8 mouse cellular contexts compared by ENCODE assay signal in genomic region chr19:56547456-56548229, GRCm38 (mm10). TPM values are rescaled to one million over a fixed set of nuclear protein-coding genes. Genes with fewer than 3 reads are reported as not detected.
DNase-seq lines count a peak whose midpoint lies in the region; ATAC-seq and TF ChIP-seq lines count a peak whose summit lies in the region.

TSS of gene Dclre1a (minus strand) at chr19:56548222.

- H3K4me3 ChIP-seq in hindbrain, embryonic 16.5 days (ENCODE audit: low read length): peak within 1 kb of the TSS; percentile 91
- peak within 1 kb of the TSS; percentile 70 for H3K4me3 ChIP-seq in macrophage (ENCODE audit: inconsistent target)

- TF ChIP-seq CTCF in Patski (IDR thresholded peaks at IDR 0.05): no peak

- H3K27ac ChIP-seq in hindbrain, embryonic 16.5 days (ENCODE audit: low read depth, low read length): peak within 1 kb of the TSS; percentile 84
- peak within 1 kb of the TSS; percentile 83 for H3K27ac ChIP-seq in macrophage

- WGBS in hindbrain, embryonic 16.5 days: 10% methylated on average over 20 of the region's 20 CpGs
- WGBS in macrophage (ENCODE audit: missing documents): 9% methylated on average over 20 of the region's 20 CpGs

- no peaks in the 10 kb centered on the region for H3K27me3 ChIP-seq in Patski
- H3K27me3 ChIP-seq in hindbrain, embryonic 16.5 days (replicated peaks; ENCODE audit: control insufficient read depth, insufficient read depth, low read length): no peaks in the 10 kb centered on the region

- POLR2A ChIA-PET in Patski (lab: Charles Lee): interaction anchor here (0.6 to 2.2 kb wide), 5 partner anchors 14 to 339 kb away, joined by 3 to 10 read pairs (median 6); no protein-coding TSS in a partner anchor

- CTCF ChIA-PET in Patski (lab: Charles Lee): interaction anchor here (0.6 to 1.2 kb wide), 4 partner anchors 9 to 370 kb away, joined by 3 to 6 read pairs (median 3); no protein-coding TSS in a partner anchor

- in situ Hi-C loops in Patski (cut with MboI; ENCODE audit: low pct_unique_long_range_greater_than_20kb): no loop called here

- ATAC-seq in Patski: no peak
- peak; percentile 77 for ATAC-seq in hindbrain, embryonic 16.5 days

- H3K9me3 ChIP-seq in hindbrain, embryonic 16.5 days (ENCODE audit: control insufficient read depth, low read length): no peaks in the 10 kb centered on the region

- H3K79me2 ChIP-seq in macrophage (ENCODE audit: inconsistent target): peaks cover 39% of the 10 kb centered on the region

- peaks cover 10% of the 10 kb centered on the region for H3K36me3 ChIP-seq in hindbrain, embryonic 16.5 days (ENCODE audit: control insufficient read depth, insufficient read depth, low read length)
- H3K36me3 ChIP-seq in macrophage (ENCODE audit: inconsistent target): peaks cover 25% of the 10 kb centered on the region

- H3K9ac ChIP-seq in hindbrain, embryonic 16.5 days (ENCODE audit: low read depth, low read length): peak within 1 kb of the TSS; percentile 93

- H3K4me1 ChIP-seq in hindbrain, embryonic 16.5 days (ENCODE audit: control insufficient read depth, insufficient read depth, low read depth, low read length): peaks cover 16% of the 10 kb centered on the region

- DNase-seq in Patski (ENCODE audit: low read depth, low spot score): no peak
- DNase-seq in cerebellum, postnatal 14 days: peak; percentile 77 to 79
- DNase-seq in gastrocnemius, adult 18-20 months (ENCODE audit: low spot score): peak; percentile 60
- peak; percentile 45 to 56 for DNase-seq in left cerebral cortex, adult 8-10 months (ENCODE audit: low spot score in 2 of 2)
- peak; percentile 76 for DNase-seq in right cerebral cortex, postnatal 25 days
- DNase-seq in urinary bladder, postnatal 36 days (ENCODE audit: low spot score in 2 of 2): peak; percentile 52 to 57

- peak within 1 kb of the TSS; percentile 89 for H3K4me2 ChIP-seq in hindbrain, embryonic 16.5 days (ENCODE audit: low read length)

RNA-seq across cellular contexts. Expression of gene Dclre1a, which starts in this region (rescaled TPM):
- 19.6 TPM for polyA plus RNA-seq in Patski (2021)
- total RNA-seq in gastrocnemius, adult 18-20 months (2021): 1 to 10 TPM; 3.5 to 3.9 TPM
- 8.5 and 8.8 TPM in 2 replicates for polyA plus RNA-seq in hindbrain, embryonic 16.5 days (2015; fragmentation: Nextera tagmentation; extraction: Ambion mirVana)
- 10 to 100 TPM in 3 of 4 experiments, 1 to 10 TPM in 1; 8.1 to 12.6 (median 11.3) TPM for total RNA-seq in left cerebral cortex, adult 8-10 months (2022)
- 10 to 100 TPM in 20 of 26 experiments, 1 to 10 TPM in 6; 2.7 to 62.9 (median 24.8) TPM for total RNA-seq in macrophage (2018; cell fraction: chromatin; rRNA removed)
- total RNA-seq in macrophage (2018; cell fraction: cytosol; rRNA removed): 10 to 100 TPM in 5 of 26 experiments, 1 to 10 TPM in 21; 2.6 to 10.9 (median 8.5) TPM
- 10 to 100 TPM in 19 of 26 experiments, 1 to 10 TPM in 7; 5.1 to 51.2 (median 15.3) TPM for total RNA-seq in macrophage (2018; cell fraction: nucleus; rRNA removed)
- polyA plus RNA-seq in macrophage (2018): 9.9 to 18.5 TPM (median 11.4 TPM) in 3 replicates
